ENCODE assay signal across 18 mouse cellular contexts in the genomic region with DNA sequence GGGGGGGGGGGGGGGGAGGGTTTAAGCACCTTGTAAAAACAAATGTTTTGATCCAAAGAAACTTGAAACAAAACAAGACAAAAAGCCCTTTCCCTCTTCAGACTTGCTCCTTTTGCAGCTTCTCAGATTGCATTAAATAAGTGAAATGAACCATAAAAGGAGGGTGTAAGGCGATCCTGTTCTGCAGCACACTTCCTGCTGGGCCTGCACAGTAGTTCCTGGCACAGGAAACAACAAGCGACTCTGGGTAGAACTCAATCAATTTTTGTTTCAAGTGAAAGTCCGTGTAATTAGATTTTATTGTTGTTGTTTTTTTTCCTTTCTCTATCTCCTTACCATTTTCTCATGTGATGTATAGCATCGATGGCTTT. TPM values are rescaled to one million over a fixed set of nuclear protein-coding genes. Genes with fewer than 3 reads are reported as not detected.
A peak's percentile ranks its signal among the peaks of the same experiment; 100 is the strongest.
DNase-seq lines count a peak whose midpoint lies in the region; ATAC-seq lines count a peak whose summit lies in the region.
"Had no signal": no experiment of that assay in that cellular context is flagged by ENCODE, and none has a peak within 500 bp of the region (broad histone marks: within the 10 kb centered on the region; RNA-seq: fewer than 3 reads in every experiment).

No protein-coding gene starts in this region.

- peak; percentile 43; the same call in 1 of the 2 replicates for ATAC-seq in neural tube, embryonic 11.5 days (ENCODE audit: insufficient read depth, low FRiP score, low TSS enrichment)
- no peak for ATAC-seq in embryonic facial prominence, embryonic 11.5 days (replicated peaks; ENCODE audit: insufficient number of reproducible peaks, low FRiP score, low TSS enrichment, low read depth)
- ATAC-seq in hindbrain, embryonic 15.5 days (ENCODE audit: low FRiP score, low read depth) = no peak

- H3K4me2 ChIP-seq in neural tube, embryonic 11.5 days (ENCODE audit: low read depth) = no peak overlapping the region; the same call in 1 of the 2 replicates
- no peak overlapping the region for H3K4me2 ChIP-seq in embryonic facial prominence, embryonic 11.5 days (ENCODE audit: low read depth, low read length)
- H3K4me2 ChIP-seq in hindbrain, embryonic 15.5 days = peak overlapping the region; percentile 25; the same call in 1 of the 2 replicates
- H3K4me2 ChIP-seq: heart, embryonic 13.5 days; stomach, embryonic 15.5 days had no signal

- peaks cover 9% of the 10 kb centered on the region; the same call in 1 of the 2 replicates for H3K4me1 ChIP-seq in neural tube, embryonic 11.5 days (ENCODE audit: control insufficient read depth, insufficient read depth, low read length)
- H3K4me1 ChIP-seq in embryonic facial prominence, embryonic 11.5 days (ENCODE audit: control insufficient read depth, insufficient read depth, low read length) = no peaks in the 10 kb centered on the region
- H3K4me1 ChIP-seq in hindbrain, embryonic 15.5 days (replicated peaks) = 0 out of 2 replicates have a peak, but pooled peaks cover 3% of the 10 kb centered on the region
- H3K4me1 ChIP-seq: megakaryocyte, embryonic 14.5 days; stomach, embryonic 15.5 days had no signal

- H3K4me3 ChIP-seq in neural tube, embryonic 11.5 days (ENCODE audit: low read depth, low read length) = no peak overlapping the region
- H3K4me3 ChIP-seq in embryonic facial prominence, embryonic 11.5 days (ENCODE audit: low read depth, low read length) = no peak overlapping the region
- H3K4me3 ChIP-seq in hindbrain, embryonic 15.5 days = no peak overlapping the region
- H3K4me3 ChIP-seq: heart, embryonic 13.5 days; megakaryocyte, embryonic 14.5 days; stomach, embryonic 15.5 days had no signal

- intact Hi-C loops in left cerebral cortex, postnatal 14 days (cut with DNase I) = no loop called here

- H3K9me3 ChIP-seq in neural tube, embryonic 11.5 days (ENCODE audit: control insufficient read depth, low read length) = no peaks in the 10 kb centered on the region
- H3K9me3 ChIP-seq in embryonic facial prominence, embryonic 11.5 days (replicated peaks; ENCODE audit: control insufficient read depth, low read length) = no peaks in the 10 kb centered on the region
- H3K9me3 ChIP-seq in hindbrain, embryonic 15.5 days = no peaks in the 10 kb centered on the region
- H3K9me3 ChIP-seq: heart, embryonic 13.5 days; megakaryocyte, embryonic 14.5 days; stomach, embryonic 15.5 days had no signal

- H3K27ac ChIP-seq in neural tube, embryonic 11.5 days (ENCODE audit: low read depth, low read length) = no peak overlapping the region
- H3K27ac ChIP-seq in embryonic facial prominence, embryonic 11.5 days (replicated peaks; ENCODE audit: low read depth, low read length) = no peak overlapping the region
- H3K27ac ChIP-seq in hindbrain, embryonic 15.5 days (replicated peaks) = no peak overlapping the region
- H3K27ac ChIP-seq: heart, embryonic 13.5 days; stomach, embryonic 15.5 days had no signal

- DNase-seq in neural tube, embryonic 11.5 days (ENCODE audit: low spot score) = peak; percentile 13
- no peak for DNase-seq in neural tube, embryonic 10.5 days (ENCODE audit: extremely low spot score, low spot score)
- peak; percentile 62 for DNase-seq in embryonic facial prominence, embryonic 11.5 days (ENCODE audit: low spot score)
- peak; percentile 7 for DNase-seq in retina, postnatal 1 day
- no peak for DNase-seq in spleen, postnatal 10 days (ENCODE audit: low spot score in 2 of 2)
- no peak for DNase-seq in left cerebral cortex, postnatal 14 days (ENCODE audit: low spot score in 2 of 2)
- DNase-seq: cerebellum, adult 18-20 months; gastrocnemius, postnatal 36 days; kidney, postnatal 14 days; thymus, postnatal 25 days had no signal

- no peak overlapping the region for H3K9ac ChIP-seq in neural tube, embryonic 11.5 days (ENCODE audit: low read length)
- H3K9ac ChIP-seq in embryonic facial prominence, embryonic 11.5 days (replicated peaks; ENCODE audit: low read length) = no peak overlapping the region
- no peak overlapping the region for H3K9ac ChIP-seq in hindbrain, embryonic 15.5 days
- H3K9ac ChIP-seq: heart, embryonic 13.5 days; stomach, embryonic 15.5 days had no signal

- no peaks in the 10 kb centered on the region for H3K36me3 ChIP-seq in neural tube, embryonic 11.5 days (ENCODE audit: control insufficient read depth, insufficient read depth, low read length)
- no peaks in the 10 kb centered on the region for H3K36me3 ChIP-seq in embryonic facial prominence, embryonic 11.5 days (replicated peaks; ENCODE audit: control insufficient read depth, insufficient read depth, low read depth, low read length)
- no peaks in the 10 kb centered on the region for H3K36me3 ChIP-seq in hindbrain, embryonic 15.5 days
- H3K36me3 ChIP-seq: heart, embryonic 13.5 days; stomach, embryonic 15.5 days had no signal

- 13% methylated on average over 4 of the region's 4 CpGs for WGBS in neural tube, embryonic 11.5 days
- 14% methylated on average over 4 of the region's 4 CpGs for WGBS in embryonic facial prominence, embryonic 11.5 days
- 10% methylated on average over 4 of the region's 4 CpGs for WGBS in hindbrain, embryonic 15.5 days

- no peaks in the 10 kb centered on the region for H3K27me3 ChIP-seq in neural tube, embryonic 11.5 days (ENCODE audit: control insufficient read depth, insufficient read depth, low read length)
- H3K27me3 ChIP-seq in embryonic facial prominence, embryonic 11.5 days (ENCODE audit: control insufficient read depth, insufficient read depth, low read length) = no peaks in the 10 kb centered on the region
- no peaks in the 10 kb centered on the region for H3K27me3 ChIP-seq in hindbrain, embryonic 15.5 days
- H3K27me3 ChIP-seq: CH12.LX; heart, embryonic 13.5 days; megakaryocyte, embryonic 14.5 days; stomach, embryonic 15.5 days had no signal

RNA-seq across cellular contexts. Expression of a gene that starts 48.7 kb away (rescaled TPM):
- polyA plus RNA-seq in neural tube, embryonic 11.5 days (2014; fragmentation: Nextera tagmentation; extraction: Ambion mirVana) = 0.49 TPM in 1 of 2 replicates, not detected in the other
- polyA plus RNA-seq in embryonic facial prominence, embryonic 11.5 days (2014; fragmentation: Nextera tagmentation; extraction: Ambion mirVana) = 0.21 TPM in 2 replicates
- polyA plus RNA-seq in hindbrain, embryonic 15.5 days (2015; fragmentation: Nextera tagmentation; extraction: Ambion mirVana) = 0.40 and 0.69 TPM in 2 replicates
- total RNA-seq in left cerebral cortex, postnatal 14 days (2021) = under 1 TPM; 0.57 to 0.72 TPM
- total RNA-seq: CH12.LX; gastrocnemius, postnatal 36 days; liver, adult 2 months; monocyte, adult 5-6 weeks had no signal
- polyA plus RNA-seq: heart, embryonic 13.5 days; liver, adult 2 months; lung, embryonic 16.5 days; stomach, embryonic 15.5 days had no signal

Comparison
In these comparisons a context has a peak if more than half of its experiments do, and no peak if none do; other contexts are left out.
1. DNase-seq: peak in neural tube, embryonic 11.5 days (single experiment), embryonic facial prominence, embryonic 11.5 days (single experiment) and retina, postnatal 1 day (single experiment); none in neural tube, embryonic 10.5 days (single experiment), spleen, postnatal 10 days (0 of 2) and left cerebral cortex, postnatal 14 days (0 of 2).